ENCODE assay signal across 11 mouse cellular contexts in the genomic region with DNA sequence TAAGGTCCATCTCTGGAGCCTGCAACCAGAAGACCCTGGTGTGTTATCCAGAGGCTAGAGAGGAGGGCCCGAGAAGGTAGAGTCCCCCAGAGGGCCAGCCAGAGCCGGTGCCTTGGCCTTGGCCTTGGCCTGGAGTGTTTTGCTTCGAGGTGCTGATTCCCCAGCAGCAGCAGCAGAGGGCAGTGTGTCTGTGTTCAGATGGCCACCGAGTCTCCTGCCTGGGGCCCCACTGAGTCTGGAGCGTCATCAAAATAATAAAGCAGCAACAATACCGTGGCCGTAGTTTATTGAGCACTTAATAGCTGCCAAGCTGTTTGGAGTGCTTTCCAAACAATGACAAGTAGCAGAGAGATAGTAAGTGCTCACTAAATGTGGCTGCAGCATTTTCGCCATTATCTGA. TPM values are rescaled to one million over a fixed set of nuclear protein-coding genes. Genes with fewer than 3 reads are reported as not detected.
DNase-seq lines count a peak whose midpoint lies in the region; ATAC-seq and TF ChIP-seq lines count a peak whose summit lies in the region.
"Had no signal": no experiment of that assay in that cellular context is flagged by ENCODE, and none has a peak within 500 bp of the region (broad histone marks: within the 10 kb centered on the region; RNA-seq: fewer than 3 reads in every experiment).

No protein-coding gene starts in this region.

- WGBS in kidney, adult 2 months: 24% methylated on average over 8 of the region's 8 CpGs
- whole genome bisulfite sequencing in hindbrain, embryonic 11.5 days: 29% methylated on average over 8 of the region's 8 CpGs

- no peak overlapping the region for H3K4me3 ChIP-seq in kidney, adult 2 months (ENCODE audit: insufficient read depth, low read depth, low read length)
- no peak overlapping the region for H3K4me3 ChIP-seq in hindbrain, embryonic 11.5 days (ENCODE audit: low read depth, low read length)
- H3K4me3 ChIP-seq: limb, embryonic 10.5 days had no signal

- H3K4me1 ChIP-seq in kidney, adult 2 months (ENCODE audit: control insufficient read depth, insufficient read depth, low read length): no peaks in the 10 kb centered on the region
- H3K4me1 ChIP-seq in hindbrain, embryonic 11.5 days (replicated peaks; ENCODE audit: control insufficient read depth, insufficient read depth, low read length): peaks cover 9% of the 10 kb centered on the region

- no peaks in the 10 kb centered on the region for H3K9me3 ChIP-seq in hindbrain, embryonic 11.5 days (ENCODE audit: control insufficient read depth, low read length)
- H3K9me3 ChIP-seq: limb, embryonic 10.5 days had no signal

- no peaks in the 10 kb centered on the region; the same call in 1 of the 2 replicates for H3K27me3 ChIP-seq in kidney, adult 2 months (replicated peaks; ENCODE audit: control insufficient read depth, insufficient read depth, low read length)
- peaks cover 46% of the 10 kb centered on the region for H3K27me3 ChIP-seq in hindbrain, embryonic 11.5 days (ENCODE audit: control insufficient read depth, insufficient read depth, low read length)

- DNase-seq in kidney, adult 2 months: no peak
- no peak for DNase-seq in kidney, adult 18-20 months
- peak; percentile 20 for DNase-seq in A20 (ENCODE audit: low read depth, low spot score)
- peak; percentile 60 for DNase-seq in ES-CJ7 (ENCODE audit: low read depth, low spot score)
- DNase-seq in hindbrain, embryonic 11.5 days (ENCODE audit: low spot score): peak; percentile 38
- DNase-seq in Muller cell, postnatal 12 days (ENCODE audit: inconsistent ontology term): no peak
- DNase-seq: heart, postnatal 14 days; kidney, postnatal 14 days had no signal

- no peak overlapping the region for H3K27ac ChIP-seq in kidney, adult 2 months (ENCODE audit: insufficient read depth, low read depth, low read length)
- no peak overlapping the region for H3K27ac ChIP-seq in hindbrain, embryonic 11.5 days (ENCODE audit: low read depth, low read length)
- H3K27ac ChIP-seq: limb, embryonic 10.5 days had no signal

- ATAC-seq in hindbrain, embryonic 11.5 days (ENCODE audit: low FRiP score): no peak
- ATAC-seq in monocyte, adult 5-6 weeks (replicated peaks; ENCODE audit: insufficient number of reproducible peaks, low FRiP score, low TSS enrichment, poor library complexity, severe bottlenecking): no peak
- ATAC-seq: lung, postnatal 0 days had no signal

- H3K4me2 ChIP-seq in hindbrain, embryonic 11.5 days (replicated peaks; ENCODE audit: low read depth, low read length): no peak overlapping the region

- no peaks in the 10 kb centered on the region for H3K36me3 ChIP-seq in kidney, adult 2 months (ENCODE audit: control insufficient read depth, insufficient read depth, low read length)
- no peaks in the 10 kb centered on the region for H3K36me3 ChIP-seq in hindbrain, embryonic 11.5 days (ENCODE audit: control insufficient read depth, insufficient read depth, low read length)
- H3K36me3 ChIP-seq: limb, embryonic 10.5 days had no signal

- no peak overlapping the region for H3K9ac ChIP-seq in hindbrain, embryonic 11.5 days (ENCODE audit: low read depth, low read length)

- TF ChIP-seq CTCF in kidney, adult 2 months (conservative IDR thresholded peaks at IDR 0.05; ENCODE audit: insufficient read depth, insufficient read length, low read depth, low read length): 0 out of 2 replicates have a peak, but pooled peaks have one; percentile 13

- TF ChIP-seq POLR2A in kidney, adult 2 months (IDR thresholded peaks at IDR 0.05; ENCODE audit: low read depth, low read length): no peak

RNA-seq across cellular contexts. Expression of a gene that starts 5.0 kb away (rescaled TPM):
- polyA plus RNA-seq in kidney, adult 2 months (2012; rRNA removed): 0.09 and 0.12 TPM in 2 replicates
- 2.1 and 2.9 TPM in 2 replicates for polyA plus RNA-seq in hindbrain, embryonic 11.5 days (2014; fragmentation: Nextera tagmentation; extraction: Ambion mirVana)
- total RNA-seq in monocyte, adult 5-6 weeks (2017): not detected in 3 replicates
- polyA plus RNA-seq: limb, embryonic 10.5 days; lung, postnatal 0 days had no signal

Comparison
In these comparisons a context has a peak if more than half of its experiments do, and no peak if none do; other contexts are left out.
1. DNase-seq: peak in A20 (single experiment), ES-CJ7 (single experiment) and hindbrain, embryonic 11.5 days (single experiment); none in kidney, adult 2 months (single experiment), kidney, adult 18-20 months (single experiment) and Muller cell, postnatal 12 days (single experiment).